31 mouse cellular contexts compared by ENCODE assay signal in genomic region chr19:57256666-57257065, GRCm38 (mm10). TPM values are rescaled to one million over a fixed set of nuclear protein-coding genes. Genes with fewer than 3 reads are reported as not detected.
DNase-seq lines count a peak whose midpoint lies in the region; ATAC-seq and TF ChIP-seq lines count a peak whose summit lies in the region.
"Had no signal": no experiment of that assay in that cellular context is flagged by ENCODE, and none has a peak within 500 bp of the region (broad histone marks: within the 10 kb centered on the region; RNA-seq: fewer than 3 reads in every experiment).

No protein-coding gene starts in this region.

- in situ Hi-C loops in Patski (cut with MboI; ENCODE audit: low pct_unique_long_range_greater_than_20kb), result loop anchor here (5.0 to 10.0 kb wide), 2 partner anchors 66 to 192 kb away; no protein-coding TSS in a partner anchor

- H3K27ac ChIP-seq in gastrocnemius, adult 2 months, result peak overlapping the region; percentile 38; the same call in 1 of the 2 replicates
- 0 out of 2 replicates have a peak overlapping the region, but pooled peaks have one; percentile 10 for H3K27ac ChIP-seq in heart, embryonic 13.5 days (replicated peaks)
- no peak overlapping the region for H3K27ac ChIP-seq in lung, embryonic 14.5 days (ENCODE audit: low read depth)
- H3K27ac ChIP-seq in kidney, embryonic 16.5 days (ENCODE audit: low read length), result no peak overlapping the region
- H3K27ac ChIP-seq: embryonic facial prominence, embryonic 13.5 days; forebrain, embryonic 10.5 days; forebrain, embryonic 15.5 days; heart, embryonic 15.5 days; hindbrain, embryonic 14.5 days; kidney, embryonic 15.5 days; layer of hippocampus, adult 2 months; left cerebral cortex, adult 2 months; limb, embryonic 13.5 days; liver, embryonic 14.5 days; neural tube, embryonic 15.5 days; stomach, embryonic 15.5 days had no signal

- no peaks in the 10 kb centered on the region for H3K9me3 ChIP-seq in heart, embryonic 13.5 days
- no peaks in the 10 kb centered on the region for H3K9me3 ChIP-seq in lung, embryonic 14.5 days (ENCODE audit: low read depth, low read length)
- no peaks in the 10 kb centered on the region for H3K9me3 ChIP-seq in kidney, embryonic 16.5 days (ENCODE audit: low read length)
- H3K9me3 ChIP-seq: embryonic facial prominence, embryonic 13.5 days; forebrain, embryonic 10.5 days; forebrain, embryonic 15.5 days; G1E; heart, embryonic 15.5 days; kidney, embryonic 15.5 days; limb, embryonic 13.5 days; neural tube, embryonic 15.5 days; stomach, embryonic 15.5 days had no signal

- intact Hi-C loops in gastrocnemius, adult 2 months (cut with DNase I), result no loop called here
- intact Hi-C loops in gastrocnemius, postnatal 36 days (cut with DNase I), result loop anchor here (10.0 kb wide), 1 partner anchor 92 kb away; no protein-coding TSS in a partner anchor
- intact Hi-C loops in heart, postnatal 25 days (cut with DNase I), result loop anchor here (5.0 kb wide), 1 partner anchor 94 kb away; no protein-coding TSS in a partner anchor

- POLR2A ChIA-PET in Patski (lab: Charles Lee), result interaction anchor here (0.9 to 1.1 kb wide), 2 partner anchors 10 to 14 kb away, joined by 3 read pairs; no protein-coding TSS in a partner anchor

- no peaks in the 10 kb centered on the region for H3K36me3 ChIP-seq in heart, embryonic 13.5 days
- H3K36me3 ChIP-seq in lung, embryonic 14.5 days (ENCODE audit: insufficient read depth), result no peaks in the 10 kb centered on the region
- no peaks in the 10 kb centered on the region for H3K36me3 ChIP-seq in kidney, embryonic 16.5 days (ENCODE audit: insufficient read depth, low read length)
- H3K36me3 ChIP-seq: embryonic facial prominence, embryonic 13.5 days; forebrain, embryonic 10.5 days; forebrain, embryonic 15.5 days; G1E; heart, embryonic 15.5 days; kidney, embryonic 15.5 days; limb, embryonic 13.5 days; neural tube, embryonic 15.5 days; stomach, embryonic 15.5 days had no signal

- 37% methylated on average over 9 of the region's 9 CpGs for WGBS in heart, embryonic 13.5 days
- WGBS in lung, embryonic 14.5 days, result 17% methylated on average over 9 of the region's 9 CpGs
- 71% methylated on average over 9 of the region's 9 CpGs for WGBS in kidney, embryonic 16.5 days

- no peak for TF ChIP-seq CTCF in gastrocnemius, adult 2 months (IDR thresholded peaks at IDR 0.05)
- no peak for TF ChIP-seq CTCF in lung, embryonic 14.5 days (IDR thresholded peaks at IDR 0.05; ENCODE audit: low read depth)
- TF ChIP-seq CTCF in Patski (IDR thresholded peaks at IDR 0.05), result no peak

- H3K4me2 ChIP-seq in heart, embryonic 13.5 days, result no peak overlapping the region
- no peak overlapping the region for H3K4me2 ChIP-seq in lung, embryonic 14.5 days
- H3K4me2 ChIP-seq in kidney, embryonic 16.5 days (replicated peaks; ENCODE audit: low read depth, low read length), result no peak overlapping the region
- H3K4me2 ChIP-seq: embryonic facial prominence, embryonic 13.5 days; forebrain, embryonic 15.5 days; heart, embryonic 15.5 days; hindbrain, embryonic 14.5 days; kidney, embryonic 15.5 days; limb, embryonic 13.5 days; neural tube, embryonic 15.5 days; stomach, embryonic 15.5 days had no signal

- ATAC-seq in heart, embryonic 13.5 days (ENCODE audit: extremely low read depth, insufficient number of reproducible peaks, low FRiP score, low TSS enrichment), result no peak
- no peak for ATAC-seq in lung, embryonic 14.5 days (ENCODE audit: insufficient read depth)
- ATAC-seq in Patski, result no peak
- ATAC-seq in kidney, embryonic 16.5 days (ENCODE audit: low FRiP score, low TSS enrichment), result no peak
- ATAC-seq: forebrain, embryonic 15.5 days had no signal

- CTCF ChIA-PET in Patski (lab: Charles Lee), result interaction anchor here (1.1 to 2.7 kb wide), 8 partner anchors 14 to 106 kb away, joined by 3 to 10 read pairs (median 4); no protein-coding TSS in a partner anchor

- H3K9ac ChIP-seq in heart, embryonic 13.5 days, result no peak overlapping the region
- H3K9ac ChIP-seq in lung, embryonic 14.5 days, result no peak overlapping the region
- H3K9ac ChIP-seq in kidney, embryonic 16.5 days (replicated peaks; ENCODE audit: low read length), result no peak overlapping the region
- H3K9ac ChIP-seq: embryonic facial prominence, embryonic 13.5 days; forebrain, embryonic 15.5 days; heart, embryonic 15.5 days; hindbrain, embryonic 14.5 days; kidney, embryonic 15.5 days; limb, embryonic 13.5 days; liver, embryonic 14.5 days; neural tube, embryonic 15.5 days; stomach, embryonic 15.5 days had no signal

- H3K4me3 ChIP-seq in gastrocnemius, adult 2 months, result no peak overlapping the region
- H3K4me3 ChIP-seq in heart, embryonic 13.5 days, result no peak overlapping the region
- no peak overlapping the region for H3K4me3 ChIP-seq in lung, embryonic 14.5 days (ENCODE audit: low read depth, low read length)
- no peak overlapping the region for H3K4me3 ChIP-seq in kidney, embryonic 16.5 days (ENCODE audit: low read length)
- H3K4me3 ChIP-seq: embryonic facial prominence, embryonic 13.5 days; forebrain, embryonic 10.5 days; forebrain, embryonic 15.5 days; heart, embryonic 15.5 days; kidney, embryonic 15.5 days; layer of hippocampus, adult 2 months; left cerebral cortex, adult 2 months; limb, embryonic 13.5 days; neural tube, embryonic 15.5 days; stomach, embryonic 15.5 days had no signal

- H3K4me1 ChIP-seq in heart, embryonic 13.5 days, result peaks cover 39% of the 10 kb centered on the region
- H3K4me1 ChIP-seq in lung, embryonic 14.5 days (ENCODE audit: insufficient read depth), result peaks cover 11% of the 10 kb centered on the region
- peaks cover 9% of the 10 kb centered on the region; the same call in 1 of the 2 replicates for H3K4me1 ChIP-seq in kidney, embryonic 16.5 days (ENCODE audit: insufficient read depth, low read length)
- H3K4me1 ChIP-seq: forebrain, embryonic 15.5 days; neural tube, embryonic 15.5 days had no signal

- DNase-seq in gastrocnemius, adult 2 months, result no peak
- DNase-seq in gastrocnemius, postnatal 36 days, result no peak
- no peak for DNase-seq in heart, postnatal 25 days (ENCODE audit: low spot score)
- DNase-seq in lung, embryonic 14.5 days, result peak; percentile 63
- no peak for DNase-seq in lung, postnatal 25 days (ENCODE audit: low spot score)
- peak; percentile 50 for DNase-seq in Patski (ENCODE audit: low read depth, low spot score)
- DNase-seq: adrenal gland, postnatal 10 days; cerebellum, adult 11 months; cerebellum, adult 9-10 months; cerebellum, postnatal 36 days; kidney, adult 18-20 months; kidney, postnatal 36 days; lung, postnatal 36 days; midbrain, embryonic 14.5 days; retina, postnatal 1 day; right cerebral cortex, postnatal 25 days had no signal

- H3K27me3 ChIP-seq in heart, embryonic 13.5 days (replicated peaks), result no peaks in the 10 kb centered on the region
- no peaks in the 10 kb centered on the region for H3K27me3 ChIP-seq in lung, embryonic 14.5 days (ENCODE audit: insufficient read depth, low read length)
- no peaks in the 10 kb centered on the region for H3K27me3 ChIP-seq in Patski
- no peaks in the 10 kb centered on the region for H3K27me3 ChIP-seq in kidney, embryonic 16.5 days (ENCODE audit: insufficient read depth, low read length)
- H3K27me3 ChIP-seq: embryonic facial prominence, embryonic 13.5 days; forebrain, embryonic 15.5 days; heart, embryonic 15.5 days; kidney, embryonic 15.5 days; limb, embryonic 13.5 days; neural tube, embryonic 15.5 days; stomach, embryonic 15.5 days had no signal

RNA-seq across cellular contexts. Expression of gene Ablim1, which starts 58.1 kb away (rescaled TPM):
- total RNA-seq in gastrocnemius, adult 2 months (2021), result 10 to 100 TPM; 38.5 to 56.1 TPM
- 10 to 100 TPM; 36.3 to 52.0 TPM for total RNA-seq in gastrocnemius, postnatal 36 days (2021)
- 35.7 and 38.5 TPM in 2 replicates for polyA plus RNA-seq in heart, embryonic 13.5 days (2015; fragmentation: Nextera tagmentation; extraction: Ambion mirVana)
- total RNA-seq in heart, postnatal 25 days (2021), result 100 to 1,000 TPM; 417 to 451 TPM
- polyA plus RNA-seq in lung, embryonic 14.5 days (2014; fragmentation: Nextera tagmentation; extraction: Ambion mirVana), result 39.9 TPM in 2 replicates
- 105 TPM for polyA plus RNA-seq in Patski (2021)
- 39.3 and 43.2 TPM in 2 replicates for polyA plus RNA-seq in kidney, embryonic 16.5 days (2015; fragmentation: Nextera tagmentation; extraction: Ambion mirVana)

Comparison
In these comparisons a context has a peak if more than half of its experiments do, and no peak if none do; other contexts are left out.
1. DNase-seq: peak in lung, embryonic 14.5 days (single experiment) and Patski (single experiment); none in gastrocnemius, adult 2 months (single experiment), gastrocnemius, postnatal 36 days (0 of 2), heart, postnatal 25 days (single experiment) and lung, postnatal 25 days (single experiment).
2. H3K27ac ChIP-seq: peak in gastrocnemius, adult 2 months (single experiment) and heart, embryonic 13.5 days (single experiment); none in lung, embryonic 14.5 days (single experiment) and kidney, embryonic 16.5 days (single experiment).